Mouse (Mus musculus) left cerebral cortex, adult 9 months (tissue): ENCODE results near the gene R3hdm4.
A peak's percentile ranks its signal among the peaks of the same experiment; 100 is the strongest.

Source experiments
- DNase-seq, 2 experiments: peaks; one replicate each; pipeline ENCODE4 v3.0.0; 2022; ENCODE audit warnings: low spot score in 2 of 2

The R3hdm4 gene

GRCm38 (mm10) chr10:79925785-79926490 is 4.9 kb upstream of the R3hdm4 start:
- DNase-seq = no peak

GRCm38 (mm10) chr10:79924998-79925784 is 4.2 kb upstream of the R3hdm4 start:
- peak; percentile 74 to 97 for DNase-seq

- DNase-seq = no peak
These were observed 564 bp upstream of the R3hdm4 start for GRCm38 (mm10) chr10:79921572-79921971.

GRCm38 (mm10) chr10:79920056-79920890 is 735 bp downstream of the R3hdm4 start:
- no peak for DNase-seq

GRCm38 (mm10) chr10:79919251-79919849 is 1.7 kb downstream of the R3hdm4 start:
- no peak for DNase-seq

- no peak for DNase-seq
These were observed 2.6 kb downstream of the R3hdm4 start for GRCm38 (mm10) chr10:79918231-79919078.

GRCm38 (mm10) chr10:79917532-79918100 is 3.4 kb downstream of the R3hdm4 start:
- DNase-seq = no peak

- peak in 1 of 2 experiments; percentile 76 for DNase-seq
These were observed 4.0 kb downstream of the R3hdm4 start, which contains the start of gene Kiss1r for GRCm38 (mm10) chr10:79916808-79917531. Gene Kiss1r, plus strand, starts transcription at chr10:79916971.

GRCm38 (mm10) chr10:79916081-79916480 is 4.9 kb downstream of the R3hdm4 start:
- no peak for DNase-seq

- no peak for DNase-seq
These were observed 5.9 kb downstream of the R3hdm4 start for GRCm38 (mm10) chr10:79914948-79915596.

- DNase-seq = no peak
These were observed 6.7 kb downstream of the R3hdm4 start for GRCm38 (mm10) chr10:79914131-79914947.

- no peak for DNase-seq
These were observed 8.6 kb downstream of the R3hdm4 start for GRCm38 (mm10) chr10:79912412-79912811.

GRCm38 (mm10) chr10:79910556-79910955 is 10.5 kb downstream of the R3hdm4 start, which contains the start of gene Gm26602:
Gene Gm26602, plus strand, starts transcription at chr10:79910856.
- DNase-seq = no peak

GRCm38 (mm10) chr10:79909092-79909922 is 11.7 kb downstream of the R3hdm4 start:
- DNase-seq = peak; percentile 75 to 76

GRCm38 (mm10) chr10:79908167-79909091 is 12.6 kb downstream of the R3hdm4 start, which contains the start of gene Med16:
Gene Med16, minus strand, starts transcription at chr10:79908923.
- peak; percentile 94 to 95 for DNase-seq

- no peak for DNase-seq
These were observed 13.6 kb downstream of the R3hdm4 start for GRCm38 (mm10) chr10:79907415-79907814.
